Comparison of ENCODE assay signal across 7 mouse cellular contexts in the genomic region with DNA sequence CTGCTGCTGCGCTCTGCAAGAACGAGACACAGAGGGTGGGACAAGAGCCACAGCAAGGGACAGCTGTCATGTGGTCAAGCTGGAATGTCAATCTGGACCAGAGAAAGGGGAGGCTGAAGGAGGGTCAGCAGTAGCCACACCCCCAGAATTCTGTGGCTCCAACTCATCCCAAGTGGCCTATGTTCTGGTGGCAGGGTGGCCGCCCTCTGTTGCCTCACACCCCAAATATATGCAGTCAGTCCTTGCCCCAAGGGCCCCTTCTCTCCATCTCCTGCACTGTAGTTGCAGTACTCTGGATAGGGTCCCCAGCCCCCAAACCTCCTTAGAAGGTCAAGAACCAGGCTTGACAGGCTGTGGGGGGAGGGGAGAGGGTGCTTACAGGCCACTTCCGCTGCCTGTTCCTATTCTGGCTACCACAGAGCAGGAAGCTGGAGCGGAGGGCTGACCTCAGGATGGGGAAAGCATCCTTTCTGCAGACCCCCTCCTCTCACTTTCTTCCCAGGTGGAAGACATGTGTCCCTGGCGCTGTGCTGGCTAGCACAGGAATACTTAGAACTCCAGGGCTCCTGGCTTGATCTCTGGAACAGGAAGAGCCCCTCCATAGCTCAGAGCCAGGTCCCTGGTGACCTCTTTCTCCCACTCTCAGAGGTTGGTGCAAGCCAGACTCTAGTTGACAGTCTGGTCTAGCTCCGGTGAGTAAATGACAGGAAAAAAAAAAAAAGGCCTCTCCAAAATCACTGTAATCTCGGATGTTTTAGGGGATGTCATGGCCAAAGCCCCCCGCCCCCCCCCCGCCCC. TPM values are rescaled to one million over a fixed set of nuclear protein-coding genes. Genes with fewer than 3 reads are reported as not detected.
A peak's percentile ranks its signal among the peaks of the same experiment; 100 is the strongest.
DNase-seq lines count a peak whose midpoint lies in the region; ATAC-seq and TF ChIP-seq lines count a peak whose summit lies in the region.

No protein-coding gene starts in this region.

- peaks cover 70% of the 10 kb centered on the region for H3K36me3 ChIP-seq in E14TG2a.4 (ENCODE audit: insufficient read depth, low read length)
- peaks cover 49% of the 10 kb centered on the region for H3K36me3 ChIP-seq in heart, embryonic 13.5 days
- H3K36me3 ChIP-seq in kidney, embryonic 16.5 days (ENCODE audit: insufficient read depth, low read length), result peaks cover 25% of the 10 kb centered on the region
- peaks cover 97% of the 10 kb centered on the region for H3K36me3 ChIP-seq in megakaryocyte, embryonic 14.5 days (replicated peaks; ENCODE audit: low read length)

- no peak for ATAC-seq in heart, embryonic 13.5 days (ENCODE audit: extremely low read depth, insufficient number of reproducible peaks, low FRiP score, low TSS enrichment)
- no peak for ATAC-seq in kidney, embryonic 16.5 days (ENCODE audit: low FRiP score, low TSS enrichment)

- no peak for TF ChIP-seq CTCF in E14TG2a.4 (conservative IDR thresholded peaks at IDR 0.05; ENCODE audit: low read length)

- H3K4me1 ChIP-seq in E14TG2a.4 (replicated peaks; ENCODE audit: low read depth, low read length), result peaks cover 94% of the 10 kb centered on the region
- H3K4me1 ChIP-seq in heart, embryonic 13.5 days, result peaks cover 60% of the 10 kb centered on the region
- peaks cover 64% of the 10 kb centered on the region for H3K4me1 ChIP-seq in kidney, embryonic 16.5 days (ENCODE audit: insufficient read depth, low read length)
- H3K4me1 ChIP-seq in megakaryocyte, embryonic 14.5 days, result peaks cover 83% of the 10 kb centered on the region

- H3K4me3 ChIP-seq in E14TG2a.4 (replicated peaks; ENCODE audit: low read length), result peak overlapping the region; percentile 46
- H3K4me3 ChIP-seq in heart, embryonic 13.5 days, result peak overlapping the region; percentile 30
- H3K4me3 ChIP-seq in kidney, embryonic 16.5 days (ENCODE audit: low read length), result peak overlapping the region; percentile 12; the same call in 1 of the 2 replicates
- H3K4me3 ChIP-seq in megakaryocyte, embryonic 14.5 days (replicated peaks), result peak overlapping the region; percentile 62

- peak overlapping the region; percentile 64 for H3K9ac ChIP-seq in heart, embryonic 13.5 days
- peak overlapping the region; percentile 23 for H3K9ac ChIP-seq in kidney, embryonic 16.5 days (replicated peaks; ENCODE audit: low read length)

- DNase-seq in MN1 (ENCODE audit: low spot score), result peak; percentile 75
- DNase-seq in T-cell, adult 2 months (ENCODE audit: low spot score), result no peak
- no peak for DNase-seq in urinary bladder, postnatal 10 days (ENCODE audit: low spot score)

- H3K27ac ChIP-seq in heart, embryonic 13.5 days (replicated peaks), result peak overlapping the region; percentile 71
- H3K27ac ChIP-seq in kidney, embryonic 16.5 days (ENCODE audit: low read length), result peak overlapping the region; percentile 84

- 20% methylated on average over 10 of the region's 10 CpGs for WGBS in heart, embryonic 13.5 days
- 19% methylated on average over 10 of the region's 10 CpGs for WGBS in kidney, embryonic 16.5 days

- H3K9me3 ChIP-seq in E14TG2a.4 (ENCODE audit: low read length), result no peaks in the 10 kb centered on the region
- H3K9me3 ChIP-seq in heart, embryonic 13.5 days, result no peaks in the 10 kb centered on the region
- no peaks in the 10 kb centered on the region for H3K9me3 ChIP-seq in kidney, embryonic 16.5 days (ENCODE audit: low read length)
- H3K9me3 ChIP-seq in megakaryocyte, embryonic 14.5 days, result peaks cover 6% of the 10 kb centered on the region

- H3K4me2 ChIP-seq in heart, embryonic 13.5 days, result peak overlapping the region; percentile 65
- peak overlapping the region; percentile 48 for H3K4me2 ChIP-seq in kidney, embryonic 16.5 days (replicated peaks; ENCODE audit: low read depth, low read length)

- H3K27me3 ChIP-seq in E14TG2a.4 (ENCODE audit: insufficient read depth, low read length), result peaks cover 7% of the 10 kb centered on the region
- no peaks in the 10 kb centered on the region; the same call in 1 of the 2 replicates for H3K27me3 ChIP-seq in heart, embryonic 13.5 days (replicated peaks)
- no peaks in the 10 kb centered on the region for H3K27me3 ChIP-seq in kidney, embryonic 16.5 days (ENCODE audit: insufficient read depth, low read length)
- H3K27me3 ChIP-seq in megakaryocyte, embryonic 14.5 days (replicated peaks), result no peaks in the 10 kb centered on the region

RNA-seq across cellular contexts. Expression of gene Isyna1, which starts 6.5 kb away (rescaled TPM):
- 135 and 145 TPM in 2 replicates for polyA plus RNA-seq in heart, embryonic 13.5 days (2015; fragmentation: Nextera tagmentation; extraction: Ambion mirVana)
- polyA plus RNA-seq in kidney, embryonic 16.5 days (2015; fragmentation: Nextera tagmentation; extraction: Ambion mirVana), result 215 and 217 TPM in 2 replicates
- 165 and 201 TPM in 2 replicates for polyA plus RNA-seq in megakaryocyte, embryonic 14.5 days (2012; ENCODE audit: insufficient read depth, low replicate concordance)

RNA-seq across cellular contexts. Expression of gene Ssbp4, which starts 8.0 kb away (rescaled TPM):
- 63.3 and 70.9 TPM in 2 replicates for polyA plus RNA-seq in heart, embryonic 13.5 days (2015; fragmentation: Nextera tagmentation; extraction: Ambion mirVana)
- polyA plus RNA-seq in kidney, embryonic 16.5 days (2015; fragmentation: Nextera tagmentation; extraction: Ambion mirVana), result 133 and 149 TPM in 2 replicates
- polyA plus RNA-seq in megakaryocyte, embryonic 14.5 days (2012; ENCODE audit: insufficient read depth, low replicate concordance), result 1,561 and 3,509 TPM in 2 replicates

RNA-seq across cellular contexts. Expression of gene Lrrc25, which starts 15.3 kb away (rescaled TPM):
- 1.5 and 2.7 TPM in 2 replicates for polyA plus RNA-seq in heart, embryonic 13.5 days (2015; fragmentation: Nextera tagmentation; extraction: Ambion mirVana)
- polyA plus RNA-seq in kidney, embryonic 16.5 days (2015; fragmentation: Nextera tagmentation; extraction: Ambion mirVana), result 1.8 and 1.9 TPM in 2 replicates
- polyA plus RNA-seq in megakaryocyte, embryonic 14.5 days (2012; ENCODE audit: insufficient read depth, low replicate concordance), result 19.0 and 34.7 TPM in 2 replicates

RNA-seq across cellular contexts. Expression of gene Gdf15, which starts 31.6 kb away (rescaled TPM):
- polyA plus RNA-seq in heart, embryonic 13.5 days (2015; fragmentation: Nextera tagmentation; extraction: Ambion mirVana), result 0.86 and 1.2 TPM in 2 replicates
- polyA plus RNA-seq in kidney, embryonic 16.5 days (2015; fragmentation: Nextera tagmentation; extraction: Ambion mirVana), result 1.0 and 1.2 TPM in 2 replicates
- 2.5 and 4.5 TPM in 2 replicates for polyA plus RNA-seq in megakaryocyte, embryonic 14.5 days (2012; ENCODE audit: insufficient read depth, low replicate concordance)

RNA-seq across cellular contexts. Expression of gene Pgpep1, which starts 59.5 kb away (rescaled TPM):
- polyA plus RNA-seq in heart, embryonic 13.5 days (2015; fragmentation: Nextera tagmentation; extraction: Ambion mirVana), result 33.7 and 37.3 TPM in 2 replicates
- 88.5 TPM in 2 replicates for polyA plus RNA-seq in kidney, embryonic 16.5 days (2015; fragmentation: Nextera tagmentation; extraction: Ambion mirVana)
- 10.2 and 10.5 TPM in 2 replicates for polyA plus RNA-seq in megakaryocyte, embryonic 14.5 days (2012; ENCODE audit: insufficient read depth, low replicate concordance)

Comparison
In these comparisons a context has a peak if more than half of its experiments do, and no peak if none do; other contexts are left out.
1. H3K4me3 ChIP-seq: peak in every context shown above with its lines; median percentile 62 in megakaryocyte, embryonic 14.5 days; 46 in E14TG2a.4; 30 in heart, embryonic 13.5 days; 12 in kidney, embryonic 16.5 days.
2. RNA of gene Ssbp4, which starts 8.0 kb away (polyA plus RNA-seq): 1,561 to 3,509 TPM in megakaryocyte, embryonic 14.5 days; 133 to 149 TPM in kidney, embryonic 16.5 days and 63.3 to 70.9 TPM in heart, embryonic 13.5 days; every median in the first group is over 10 times any median in the second.